Mouse (Mus musculus) layer of hippocampus, adult 9-10 months (tissue): Measurements from ENCODE around the gene Zzef1.

Experiments used
- DNase-seq: peaks from one replicate; pipeline ENCODE4 v3.0.0; 2022; ENCODE audit warnings: low spot score

Gene Zzef1

DNA sequence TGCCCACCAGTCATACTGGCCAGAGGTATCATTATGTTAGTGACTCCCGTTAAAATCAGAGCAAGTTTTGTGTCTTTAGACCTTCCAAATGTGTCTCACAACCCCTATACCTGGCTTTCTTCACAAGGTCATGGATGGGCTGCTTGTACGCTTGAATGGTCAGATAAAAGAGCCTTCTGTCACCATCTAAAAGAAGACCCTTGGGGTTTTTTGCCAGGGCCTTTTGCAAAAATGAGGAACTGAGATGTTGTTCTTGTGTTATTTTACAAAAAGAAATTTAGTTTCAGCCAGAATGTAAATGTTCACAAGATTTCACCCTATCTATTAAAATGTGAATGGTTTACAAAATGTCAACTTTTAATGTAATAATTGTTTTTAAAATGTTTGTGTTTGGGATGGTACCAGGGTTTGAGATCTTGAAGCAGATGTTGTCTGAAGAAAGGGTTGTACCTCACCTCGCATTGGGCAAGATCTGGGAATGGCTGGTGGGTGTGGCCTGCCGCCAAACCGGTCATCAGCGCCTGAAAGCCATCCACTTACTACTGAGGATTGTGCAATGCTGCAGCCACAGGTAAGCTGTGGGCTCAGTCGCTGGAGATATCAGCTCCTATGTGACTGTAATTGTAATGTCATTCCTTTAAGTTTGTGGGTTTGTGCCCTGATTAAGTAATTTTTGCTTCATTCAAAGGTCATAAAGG, 121.4 kb downstream of the Zzef1 start:
- DNase-seq, result no peak

DNA sequence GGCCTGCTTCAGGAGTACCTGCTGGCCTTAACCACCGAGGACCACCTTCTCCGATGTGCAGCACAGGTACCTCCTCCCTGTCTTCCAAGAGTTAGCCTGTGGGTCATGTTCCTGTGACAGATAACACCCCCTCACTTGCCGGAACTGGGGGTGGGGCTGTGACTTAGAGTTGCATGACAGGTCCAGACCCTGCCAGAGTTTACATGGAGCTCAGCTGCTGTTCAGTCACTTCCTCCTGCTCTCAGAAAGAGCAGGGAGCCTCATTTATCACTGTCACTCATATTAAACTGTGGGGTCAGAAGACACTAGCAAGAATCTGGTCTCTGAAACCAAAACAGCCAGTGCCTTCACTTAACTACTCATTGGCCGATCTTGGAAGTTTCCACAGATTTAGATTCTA, 127.1 kb downstream of the Zzef1 start:
- DNase-seq, result no peak

DNA sequence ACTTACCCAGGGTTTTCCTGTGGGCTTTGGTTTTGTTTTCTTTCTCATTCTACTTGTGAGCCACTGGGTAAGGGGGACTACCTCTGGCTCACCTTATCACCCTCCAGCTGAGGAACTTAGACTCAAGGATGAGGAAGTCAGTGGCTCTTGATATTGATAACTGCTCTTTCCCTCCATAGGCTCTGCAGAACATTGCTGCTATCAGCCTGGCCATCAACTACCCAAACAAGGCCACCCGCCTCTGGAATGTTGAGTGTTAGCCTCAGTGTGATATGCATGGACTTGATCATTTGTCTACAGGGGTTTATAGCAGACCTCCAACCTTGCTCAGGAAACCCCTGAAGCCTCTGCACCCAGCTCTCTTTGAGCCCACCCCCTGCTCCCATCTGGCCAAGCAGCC, 128.4 kb downstream of the Zzef1 start:
- DNase-seq, result no peak

DNA sequence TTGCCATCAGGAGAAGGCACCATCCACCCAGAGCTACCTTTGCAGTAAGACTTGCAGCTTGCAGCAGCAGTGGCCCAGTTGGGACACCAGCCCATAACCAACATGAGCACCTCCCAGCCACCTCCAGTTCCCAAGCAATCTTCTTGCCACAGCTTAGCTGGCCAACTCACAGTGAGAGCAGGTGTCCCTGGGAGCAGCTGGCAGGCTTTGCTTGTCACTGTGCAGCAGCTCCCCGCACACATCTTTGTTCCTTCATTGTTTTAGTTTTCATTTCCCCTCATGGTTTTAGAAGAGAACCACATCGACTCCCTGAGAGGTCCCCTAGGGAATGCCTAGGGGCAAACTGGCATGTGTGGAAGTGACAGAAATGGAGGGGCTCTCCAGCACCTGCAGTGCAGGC, 129.0 kb downstream of the Zzef1 start:
- no peak for DNase-seq

- no peak for DNase-seq
Measured at GRCm38 (mm10) chr11:72926226-72926890, 130.3 kb downstream of the Zzef1 start.

GRCm38 (mm10) chr11:72928516-72928915, 132.5 kb downstream of the Zzef1 start:
- no peak for DNase-seq

GRCm38 (mm10) chr11:72940208-72941143, 144.4 kb downstream of the Zzef1 start:
- DNase-seq, result no peak

DNA sequence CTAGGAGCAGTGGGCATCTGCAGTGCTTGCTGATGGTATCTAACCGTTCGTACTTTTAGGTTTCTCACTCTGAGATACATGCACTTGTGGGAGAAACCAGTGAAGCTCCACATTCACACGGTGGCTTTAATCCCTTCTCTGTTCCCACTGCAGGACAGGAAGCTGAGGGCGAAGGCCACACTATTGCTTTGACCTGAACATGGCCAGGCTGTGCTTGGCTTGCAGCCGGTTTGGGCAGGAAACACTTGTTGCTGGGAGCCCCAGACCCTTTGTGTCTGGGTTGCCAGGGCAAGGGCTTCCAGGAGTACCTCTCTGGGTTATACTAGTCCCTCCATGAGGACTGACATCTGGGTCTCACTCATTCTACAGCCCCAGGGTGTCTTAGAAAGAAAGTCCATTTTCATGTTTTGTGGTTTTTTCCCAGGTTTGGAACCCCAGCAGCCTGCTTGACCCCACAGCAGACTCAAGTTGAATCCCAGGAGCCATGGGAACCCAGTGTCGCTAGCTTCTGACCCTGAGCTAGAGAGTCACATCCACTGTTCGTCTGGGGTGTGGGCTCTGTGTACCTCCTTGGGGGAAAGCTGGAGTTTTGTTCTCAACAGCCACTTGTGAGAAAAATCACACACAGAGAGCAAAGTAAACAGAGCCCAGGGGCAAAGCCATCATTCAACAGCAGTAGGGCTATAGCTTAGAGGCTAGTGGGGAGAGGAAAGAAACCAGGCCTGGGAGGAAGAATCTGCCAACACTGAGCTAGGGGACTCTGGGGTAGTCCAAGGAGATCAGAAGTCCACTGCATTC, 149.2 kb downstream of the Zzef1 start:
- DNase-seq, result no peak

- no peak for DNase-seq
Measured at GRCm38 (mm10) chr11:72945875-72946559, 150.0 kb downstream of the Zzef1 start.

DNA sequence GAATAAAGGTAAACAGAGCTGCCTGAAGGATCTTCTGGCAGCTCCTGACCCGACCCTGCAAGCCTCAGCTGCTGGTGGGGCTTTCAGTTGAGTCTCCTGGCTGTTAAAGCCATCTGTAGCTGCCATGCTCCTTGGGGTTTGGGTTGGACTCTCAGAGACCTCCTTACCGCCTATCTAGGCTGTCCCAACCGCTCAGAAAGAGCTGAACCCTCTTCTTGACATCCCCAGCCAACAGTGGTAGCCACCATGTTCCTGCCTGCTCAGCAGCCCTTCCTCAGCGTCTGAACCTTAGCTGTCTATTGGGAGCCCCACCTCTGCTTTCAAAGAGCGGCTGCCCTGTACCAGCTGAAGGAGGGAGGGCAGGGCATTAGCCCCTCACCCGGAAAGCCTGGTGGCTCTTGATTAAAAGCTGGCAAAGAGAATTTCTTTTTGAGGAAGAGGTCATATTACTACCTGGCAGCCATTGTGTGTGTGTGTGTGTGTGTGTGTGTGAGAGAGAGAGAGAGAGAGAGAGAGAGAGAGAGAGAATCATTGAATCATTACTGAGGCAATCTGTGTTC, 150.6 kb downstream of the Zzef1 start:
- no peak for DNase-seq

DNA sequence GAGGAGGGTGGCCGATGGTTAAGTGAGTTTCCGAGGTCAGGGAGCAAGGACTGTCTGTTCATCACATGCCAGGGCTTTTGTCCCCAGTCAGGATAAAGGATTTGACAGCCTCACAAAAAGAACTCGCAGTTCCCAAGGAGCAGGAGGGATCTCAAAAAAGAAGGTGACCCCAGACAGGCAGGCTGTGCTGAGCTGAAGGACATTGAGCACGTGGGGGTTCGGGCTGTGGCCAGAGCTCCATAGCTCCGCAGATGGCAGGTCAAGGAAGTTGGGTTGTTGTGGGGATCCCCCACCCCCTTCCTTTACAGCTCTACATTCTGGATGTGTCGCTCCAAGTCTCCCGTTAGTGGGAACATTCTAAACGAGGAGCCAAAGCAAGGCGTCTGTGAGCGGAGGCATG, 151.8 kb downstream of the Zzef1 start:
- no peak for DNase-seq

- DNase-seq, result no peak
Measured at GRCm38 (mm10) chr11:72948254-72948653, 152.2 kb downstream of the Zzef1 start.

DNA sequence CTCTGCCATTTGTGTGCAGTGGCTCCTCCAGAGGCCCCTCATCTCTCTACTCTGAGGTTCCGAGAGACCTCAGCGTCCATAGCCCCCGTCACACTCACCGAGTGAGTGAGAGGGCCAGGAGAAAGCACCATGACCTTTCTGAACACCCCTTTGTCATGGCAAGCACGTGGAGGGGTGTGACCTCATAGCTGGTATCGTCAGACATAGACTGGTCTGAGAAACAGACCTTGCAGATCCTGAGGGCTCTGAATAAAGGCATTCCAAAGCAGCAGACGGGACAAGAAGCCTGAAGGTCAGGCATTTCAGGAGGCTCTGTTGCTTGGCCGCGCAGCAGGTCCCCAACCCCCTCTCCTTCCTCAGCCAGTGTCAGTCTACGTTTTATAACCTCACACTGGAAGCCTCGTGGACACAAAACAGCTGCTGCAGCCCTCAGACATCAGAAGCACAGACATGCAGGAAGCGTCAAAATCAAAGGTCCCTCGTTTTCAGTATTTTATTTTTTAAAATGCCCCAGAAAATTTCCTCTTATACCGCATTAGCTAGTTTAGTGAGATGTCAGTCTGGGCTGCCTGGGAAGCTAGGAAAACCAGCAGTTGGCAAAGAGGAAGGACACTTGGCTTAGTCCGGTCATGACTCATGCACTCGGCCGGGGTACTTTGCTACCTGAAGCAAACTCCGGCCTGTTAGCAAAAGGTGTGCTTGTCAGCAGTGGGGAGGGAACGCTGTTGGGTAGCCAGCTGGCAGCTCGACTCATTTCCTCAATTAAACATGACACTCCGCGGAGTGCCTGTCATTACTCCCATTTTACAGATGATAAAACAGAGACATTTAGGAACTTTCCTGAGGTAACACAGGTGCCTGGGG, 155.3 kb downstream of the Zzef1 start:
- no peak for DNase-seq

GRCm38 (mm10) chr11:72952226-72952625, 156.2 kb downstream of the Zzef1 start:
- DNase-seq, result no peak

DNA sequence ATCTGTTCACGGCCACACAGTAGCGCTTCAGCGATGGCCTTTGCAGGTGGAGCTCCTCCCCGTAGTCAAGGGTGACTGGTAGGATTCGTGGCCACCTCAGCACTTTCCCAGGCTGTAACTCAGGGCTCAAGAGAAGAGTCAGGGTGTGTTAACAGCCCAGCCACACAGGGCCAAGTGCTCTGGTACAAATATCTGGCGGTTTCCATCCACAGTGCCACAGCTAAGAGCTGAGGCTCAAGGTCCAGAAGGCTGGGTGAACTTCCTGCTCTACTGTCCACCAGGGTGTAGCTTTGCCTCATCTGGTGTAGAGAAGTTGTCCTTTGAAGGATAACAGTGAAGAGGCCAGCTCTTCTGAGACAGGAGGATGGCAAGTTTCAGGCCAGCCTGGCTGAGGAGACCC, 156.7 kb downstream of the Zzef1 start:
- no peak for DNase-seq

GRCm38 (mm10) chr11:72953116-72953439, 157.1 kb downstream of the Zzef1 start:
- no peak for DNase-seq

DNA sequence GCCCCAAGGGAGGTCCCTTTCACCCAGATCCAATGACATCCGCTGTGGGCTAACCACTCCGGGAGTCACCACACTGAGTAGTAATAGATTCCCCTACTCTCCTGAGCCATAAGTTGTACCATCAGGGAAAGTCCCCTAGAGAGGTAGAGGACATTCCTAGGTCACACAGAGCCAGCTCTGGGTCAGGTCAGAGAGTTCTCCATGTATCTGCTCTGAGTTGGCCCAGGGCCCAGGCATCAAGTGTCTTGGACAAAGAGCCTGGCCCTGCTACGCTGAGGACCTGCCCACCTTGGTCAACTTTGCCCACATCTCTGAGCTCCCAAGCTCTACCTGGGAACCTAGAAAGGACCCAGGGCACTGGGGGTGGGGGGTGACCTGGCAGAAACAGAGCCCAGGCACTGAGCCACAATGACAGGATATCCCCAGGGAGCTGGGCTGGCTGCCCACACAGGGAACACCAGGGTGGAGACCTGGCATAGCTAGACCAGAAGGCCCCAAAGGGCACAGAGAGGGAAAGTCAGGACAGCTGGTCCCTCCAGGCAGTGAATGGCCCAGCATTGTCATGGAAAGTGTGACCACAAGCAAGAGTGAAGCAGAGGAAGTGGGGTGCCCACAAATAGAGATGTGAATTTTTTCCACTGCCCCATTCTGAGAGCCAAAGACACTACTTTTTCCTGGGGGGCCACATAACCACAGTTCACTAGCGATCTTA, 157.6 kb downstream of the Zzef1 start:
- DNase-seq, result no peak

- no peak for DNase-seq
Measured at GRCm38 (mm10) chr11:72954216-72954615, 158.2 kb downstream of the Zzef1 start.

DNA sequence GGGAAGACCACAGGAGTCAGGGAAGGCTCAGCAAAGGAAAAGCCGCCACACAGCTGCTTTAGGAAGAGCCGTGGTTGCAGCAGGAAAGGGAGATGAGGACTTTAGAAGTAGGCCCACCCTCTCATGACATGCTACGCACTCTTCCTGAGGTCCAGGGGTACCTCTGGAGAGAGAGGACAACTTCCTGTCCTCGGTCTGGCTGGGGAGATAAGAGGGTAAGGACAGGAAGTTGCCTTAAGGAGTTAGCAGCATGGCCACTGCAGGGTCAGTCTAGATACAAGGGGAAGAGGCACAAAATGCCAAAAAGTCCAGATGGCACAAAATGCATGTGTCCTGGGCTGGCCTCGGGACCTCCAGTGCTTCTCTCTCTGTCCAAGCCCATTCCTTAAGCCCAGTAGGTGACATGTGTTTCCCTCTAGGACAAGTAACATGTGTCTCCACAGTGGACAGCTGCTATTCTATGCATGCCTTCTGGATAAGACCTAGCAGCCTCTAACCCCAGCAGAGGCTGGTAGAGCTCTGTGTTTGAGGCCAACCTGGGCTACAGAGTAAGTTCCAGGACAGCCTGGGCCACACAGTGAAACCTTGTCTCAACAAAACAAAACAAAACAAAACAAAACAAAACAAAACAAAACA, 159.4 kb downstream of the Zzef1 start:
- no peak for DNase-seq
